Mouse (Mus musculus) forelimb bud, embryonic 11.5 days (tissue): ENCODE results near the gene Klhl22.

Source experiments
- DNase-seq: peaks from one replicate; pipeline ENCODE4 v3.0.0-alpha.2; 2012; ENCODE audit warnings: low read depth, low spot score

Gene Klhl22

GRCm38 (mm10) chr16:17802456-17802838 lies 43.0 kb downstream of the Klhl22 start:
- no peak for DNase-seq

GRCm38 (mm10) chr16:17802839-17803674 lies 43.6 kb downstream of the Klhl22 start:
- DNase-seq = no peak

GRCm38 (mm10) chr16:17803675-17804448 lies 44.4 kb downstream of the Klhl22 start:
- DNase-seq = no peak

- DNase-seq = peak; percentile 54
Measured at GRCm38 (mm10) chr16:17804449-17804912, 45.1 kb downstream of the Klhl22 start.

- DNase-seq = no peak
Measured at GRCm38 (mm10) chr16:17804982-17805381, 45.6 kb downstream of the Klhl22 start.

GRCm38 (mm10) chr16:17806581-17807191 lies 47.3 kb downstream of the Klhl22 start:
- no peak for DNase-seq

- DNase-seq = peak; percentile 87
Measured at GRCm38 (mm10) chr16:17807192-17808009, 48.0 kb downstream of the Klhl22 start.

GRCm38 (mm10) chr16:17809125-17809524 lies 49.7 kb downstream of the Klhl22 start:
- no peak for DNase-seq

GRCm38 (mm10) chr16:17809711-17810110 lies 50.3 kb downstream of the Klhl22 start:
- peak; percentile 95 for DNase-seq

- peak; percentile 68 for DNase-seq
Measured at GRCm38 (mm10) chr16:17812120-17812519, 52.7 kb downstream of the Klhl22 start.

GRCm38 (mm10) chr16:17813173-17813572 lies 53.8 kb downstream of the Klhl22 start:
- DNase-seq = no peak

GRCm38 (mm10) chr16:17815411-17816402 lies 56.3 kb downstream of the Klhl22 start:
- DNase-seq = peak; percentile 79

GRCm38 (mm10) chr16:17816528-17816927 lies 57.1 kb downstream of the Klhl22 start:
- DNase-seq = no peak

GRCm38 (mm10) chr16:17826500-17826899 lies 67.1 kb downstream of the Klhl22 start:
- DNase-seq = no peak

GRCm38 (mm10) chr16:17828229-17828628 lies 68.8 kb downstream of the Klhl22 start:
- no peak for DNase-seq

- DNase-seq = peak; percentile 62
Measured at GRCm38 (mm10) chr16:17828867-17829266, 69.4 kb downstream of the Klhl22 start.

- no peak for DNase-seq
Measured at GRCm38 (mm10) chr16:17830385-17831178, 71.2 kb downstream of the Klhl22 start.

GRCm38 (mm10) chr16:17831781-17832180 lies 72.4 kb downstream of the Klhl22 start:
- DNase-seq = no peak

GRCm38 (mm10) chr16:17832821-17833220 lies 73.4 kb downstream of the Klhl22 start, which contains the start of gene B830017H08Rik:
B830017H08Rik (plus strand) TSS chr16:17833121.
- DNase-seq = no peak
